Mouse (Mus musculus) hindbrain, embryonic 14.5 days (tissue): ENCODE data around the gene Tecpr1. TPM values are rescaled to one million over a fixed set of nuclear protein-coding genes. Genes with fewer than 3 reads are reported as not detected.
A peak's percentile ranks its signal among the peaks of the same experiment; 100 is the strongest.

Source experiments
- ATAC-seq: fragments of 200-750 bp; cut with Nextera tagmentation; 2 replicates; pipeline ENCODE4 v1.8.0; 2017; ENCODE audit warnings: moderate number of reproducible peaks, mild to moderate bottlenecking, moderate TSS enrichment, moderate library complexity; ENCODE audit not compliant: low FRiP score
- DNase-seq: peaks from one replicate; pipeline ENCODE4 v3.0.0-alpha.2; 2015; ENCODE audit warnings: low spot score
- H3K27ac ChIP-seq: fragments of 300-500 bp; sonication (generic); 2 replicates; pipeline ENCODE4 v1.5.1; 2014; ENCODE audit warnings: mild to moderate bottlenecking, moderate library complexity
- H3K27me3 ChIP-seq: fragments of 300-500 bp; sonication (generic); 2 replicates; pipeline ENCODE4 v1.6.1; 2014; ENCODE audit warnings: mild to moderate bottlenecking, low read length, mixed read lengths; ENCODE audit not compliant: control insufficient read depth, insufficient read depth
- H3K36me3 ChIP-seq: fragments of 300-500 bp; sonication (generic); replicated peaks from 2 replicates; pipeline ENCODE4 v1.6.1; 2014; ENCODE audit not compliant: control insufficient read depth, insufficient read depth
- H3K4me1 ChIP-seq: fragments of 300-500 bp; sonication (generic); replicated peaks from 2 replicates; pipeline ENCODE4 v1.6.1; 2014; ENCODE audit warnings: antibody characterized with exemption, low read length, mixed read lengths; ENCODE audit not compliant: control insufficient read depth, insufficient read depth
- H3K4me2 ChIP-seq: fragments of 300-500 bp; sonication (generic); replicated peaks from 2 replicates; pipeline ENCODE4 v1.6.1; 2014; ENCODE audit warnings: mild to moderate bottlenecking, moderate library complexity
- H3K4me3 ChIP-seq: fragments of 300-500 bp; sonication (generic); replicated peaks from 2 replicates; pipeline ENCODE4 v1.5.1; 2014; ENCODE audit warnings: mild to moderate bottlenecking, low read length
- H3K9ac ChIP-seq: fragments of 300-500 bp; sonication (generic); 2 replicates; pipeline ENCODE4 v1.6.1; 2014
- H3K9me3 ChIP-seq: fragments of 300-500 bp; sonication (generic); 2 replicates; pipeline ENCODE4 v1.6.1; 2016; ENCODE audit warnings: low read length; ENCODE audit not compliant: control insufficient read depth
- WGBS: fragments of 180-500 bp; shearing (Covaris S2); extraction: QIAGEN DNeasy Blood & Tissue Kit; methylation state at CpG from one replicate; pipeline ENCODE4 v1.1.7; 2014; 5-methylcytosine and 5-hydroxymethylcytosine counted together
- polyA plus RNA-seq: library from polyadenylated mRNA; unstranded; fragments of >200 nt; fragmentation: Nextera tagmentation; extraction: Ambion mirVana; gene quantifications from 2 replicates; pipeline ENCODE4 v1.2.1, GENCODE M21; 2014

Tecpr1 gene
- polyA plus RNA-seq, 1 experiment from 2014 or later, result 34.7 TPM

GRCm38 (mm10) chr5:144173648-144174047, 49.8 kb downstream of the Tecpr1 start:
- WGBS, result 98% methylated on average over 18 of the region's 18 CpGs
- Histone ChIP-seq H3K4me2 (no peak overlapping the region), H3K4me1 (no peaks in the 10 kb centered on the region), H3K27ac (no peak overlapping the region), H3K4me3 (no peak overlapping the region), H3K27me3 (no peaks in the 10 kb centered on the region), H3K36me3 (peaks cover 87% of the 10 kb centered on the region), H3K9ac (no peak overlapping the region), H3K9me3 (no peaks in the 10 kb centered on the region)
- no peak for ATAC-seq
- DNase-seq, result no peak

GRCm38 (mm10) chr5:144169275-144169975, 54.0 kb downstream of the Tecpr1 start:
- WGBS, result 84% methylated on average over 8 of the region's 8 CpGs
- Histone ChIP-seq H3K9me3 (no peaks in the 10 kb centered on the region), H3K4me1 (no peaks in the 10 kb centered on the region), H3K27me3 (no peaks in the 10 kb centered on the region), H3K4me2 (no peak overlapping the region), H3K4me3 (no peak overlapping the region), H3K27ac (no peak overlapping the region), H3K36me3 (peaks cover 77% of the 10 kb centered on the region), H3K9ac (no peak overlapping the region)
- DNase-seq, result no peak
- no peak for ATAC-seq

DNA sequence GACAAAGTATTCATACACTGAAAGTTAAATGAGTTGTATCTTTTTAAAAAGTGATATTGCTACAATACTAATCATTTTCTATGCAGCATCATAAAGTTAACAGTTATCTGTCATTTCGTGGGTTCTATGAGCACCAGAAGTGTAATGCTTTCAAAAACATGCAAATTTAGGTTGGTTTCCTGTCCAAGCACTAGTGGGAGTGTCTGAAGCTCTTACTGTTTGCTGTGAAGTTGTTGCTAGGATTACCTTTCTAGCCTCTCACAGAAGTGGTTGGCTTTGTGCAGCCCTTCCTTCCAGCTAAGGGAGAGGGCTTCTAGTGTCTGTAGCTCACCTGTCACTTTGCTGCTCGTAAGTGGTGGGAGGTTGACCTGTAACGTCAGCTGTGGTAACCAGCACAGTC, 57.7 kb downstream of the Tecpr1 start:
- Histone ChIP-seq H3K4me1 (no peaks in the 10 kb centered on the region), H3K4me2 (no peak overlapping the region), H3K9me3 (no peaks in the 10 kb centered on the region), H3K27ac (no peak overlapping the region), H3K36me3 (peaks cover 63% of the 10 kb centered on the region), H3K4me3 (no peak overlapping the region), H3K9ac (no peak overlapping the region), H3K27me3 (no peaks in the 10 kb centered on the region)
- ATAC-seq, result no peak
- DNase-seq, result no peak
- WGBS, result 89% methylated on average over 3 of the region's 3 CpGs

GRCm38 (mm10) chr5:144162813-144163517, 60.5 kb downstream of the Tecpr1 start:
- no peaks in the 10 kb centered on the region for H3K9me3 ChIP-seq
- no peak overlapping the region for H3K27ac ChIP-seq
- H3K36me3 ChIP-seq, result peaks cover 64% of the 10 kb centered on the region
- H3K27me3 ChIP-seq, result no peaks in the 10 kb centered on the region
- no peak overlapping the region for H3K4me2 ChIP-seq
- H3K9ac ChIP-seq, result no peak overlapping the region
- no peak overlapping the region for H3K4me3 ChIP-seq
- H3K4me1 ChIP-seq, result no peaks in the 10 kb centered on the region
- no peak for ATAC-seq
- no peak for DNase-seq
- WGBS, result 87% methylated on average over 10 of the region's 10 CpGs

DNA sequence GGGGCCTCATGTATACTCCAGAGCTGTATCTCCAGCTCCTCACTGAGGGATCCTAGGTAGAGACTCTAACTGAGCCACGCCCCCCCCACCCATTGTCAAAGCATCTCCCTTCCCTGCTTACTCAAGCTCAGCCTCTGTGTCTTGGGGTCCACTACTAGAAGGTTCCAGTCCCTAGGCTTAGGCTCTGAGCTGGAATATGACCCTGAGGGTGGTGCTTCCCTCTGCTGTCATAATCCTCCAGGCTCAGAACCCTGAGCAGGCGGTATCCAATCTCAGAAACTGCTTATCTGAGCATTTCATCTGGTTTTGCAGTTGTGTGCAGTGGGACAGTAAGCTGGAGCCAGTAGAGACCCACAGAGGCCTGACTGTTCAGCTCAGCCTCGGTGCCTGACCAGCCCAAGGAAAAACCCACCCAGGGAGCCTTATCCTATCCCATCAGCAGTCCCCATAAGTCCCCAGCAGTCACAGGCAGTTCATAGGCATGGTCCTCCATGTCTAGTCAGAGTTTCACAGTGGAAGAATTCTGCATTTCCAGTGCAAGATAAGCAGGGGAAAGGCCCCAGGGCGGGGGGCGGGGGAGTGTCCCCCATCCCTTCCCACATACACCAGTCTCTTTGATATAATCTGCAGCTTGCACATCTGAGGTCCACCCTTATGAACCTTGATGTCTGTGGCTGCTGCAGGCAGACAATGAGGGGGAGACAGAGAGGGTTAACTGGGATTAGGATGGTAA, 61.2 kb downstream of the Tecpr1 start:
- H3K4me3 ChIP-seq, result no peak overlapping the region

GRCm38 (mm10) chr5:144159137-144159536, 64.3 kb downstream of the Tecpr1 start:
- Histone ChIP-seq H3K4me2 (no peak overlapping the region), H3K9me3 (no peaks in the 10 kb centered on the region), H3K4me1 (no peaks in the 10 kb centered on the region), H3K27ac (0 out of 2 replicates have a peak overlapping the region, but pooled peaks have one; percentile 54), H3K9ac (no peak overlapping the region), H3K36me3 (peaks cover 46% of the 10 kb centered on the region), H3K4me3 (no peak overlapping the region), H3K27me3 (no peaks in the 10 kb centered on the region)
- ATAC-seq, result no peak
- WGBS, result 87% methylated on average over 8 of the region's 8 CpGs
- DNase-seq, result no peak

More for the DNA sequence above, 61.2 kb downstream of the Tecpr1 start:
- ATAC-seq, result no peak
- H3K27ac ChIP-seq, result 0 out of 2 replicates have a peak overlapping the region, but pooled peaks have one; percentile 5
- H3K4me2 ChIP-seq, result no peak overlapping the region
- no peaks in the 10 kb centered on the region for H3K9me3 ChIP-seq
- no peaks in the 10 kb centered on the region for H3K27me3 ChIP-seq
- DNase-seq, result no peak
- WGBS, result 98% methylated on average over 5 of the region's 5 CpGs
- H3K9ac ChIP-seq, result no peak overlapping the region
- no peaks in the 10 kb centered on the region for H3K4me1 ChIP-seq
- peaks cover 66% of the 10 kb centered on the region for H3K36me3 ChIP-seq

GRCm38 (mm10) chr5:144158604-144159003, 64.8 kb downstream of the Tecpr1 start:
- H3K4me3 ChIP-seq, result no peak overlapping the region
- no peaks in the 10 kb centered on the region for H3K4me1 ChIP-seq
- DNase-seq, result peak; percentile 70
- no peaks in the 10 kb centered on the region for H3K27me3 ChIP-seq
- H3K27ac ChIP-seq, result peak overlapping the region; percentile 54
- WGBS, result 23% methylated on average over 4 of the region's 4 CpGs
- peak; percentile 62 for ATAC-seq
- H3K9me3 ChIP-seq, result no peaks in the 10 kb centered on the region
- no peak overlapping the region for H3K9ac ChIP-seq
- H3K36me3 ChIP-seq, result peaks cover 41% of the 10 kb centered on the region
- H3K4me2 ChIP-seq, result no peak overlapping the region

DNA sequence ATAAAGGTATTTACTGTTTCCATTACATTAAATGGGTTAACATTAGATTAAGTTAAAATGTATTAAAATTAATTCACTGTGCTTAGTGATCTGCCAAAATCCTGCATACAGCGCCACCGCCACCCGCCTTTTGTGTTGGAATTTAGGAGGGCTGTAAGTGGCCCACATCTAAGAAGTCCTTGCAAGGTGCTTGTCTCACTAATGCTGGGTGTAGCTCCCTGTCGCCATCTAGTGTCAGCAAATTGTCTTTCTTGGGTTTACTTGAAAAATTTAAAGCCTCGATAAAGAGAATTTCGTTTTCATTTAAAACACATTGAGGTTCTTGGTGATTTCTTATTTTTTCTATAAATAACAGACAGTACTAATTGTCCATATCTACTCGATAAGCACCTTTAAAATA, 68.9 kb downstream of the Tecpr1 start:
- WGBS, result 40% methylated on average over 7 of the region's 7 CpGs
- H3K9me3 ChIP-seq, result no peaks in the 10 kb centered on the region
- no peaks in the 10 kb centered on the region for H3K4me1 ChIP-seq
- DNase-seq (peak; percentile 85), ATAC-seq (no peak)
- peaks cover 43% of the 10 kb centered on the region for H3K36me3 ChIP-seq
- no peak overlapping the region for H3K4me2 ChIP-seq
- no peaks in the 10 kb centered on the region for H3K27me3 ChIP-seq
- H3K9ac ChIP-seq, result no peak overlapping the region
- H3K27ac ChIP-seq, result no peak overlapping the region
- no peak overlapping the region for H3K4me3 ChIP-seq

GRCm38 (mm10) chr5:144151270-144151669, 72.1 kb downstream of the Tecpr1 start:
- Histone ChIP-seq H3K36me3 (peaks cover 48% of the 10 kb centered on the region), H3K4me2 (no peak overlapping the region), H3K4me1 (no peaks in the 10 kb centered on the region), H3K9ac (no peak overlapping the region), H3K9me3 (no peaks in the 10 kb centered on the region), H3K27me3 (no peaks in the 10 kb centered on the region), H3K27ac (no peak overlapping the region), H3K4me3 (no peak overlapping the region)
- WGBS, result 89% methylated on average over 4 of the region's 4 CpGs
- ATAC-seq (no peak), DNase-seq (no peak)
